Mouse (Mus musculus) forebrain, postnatal 0 days (tissue): ENCODE measurements at regions not wholly inside any gene's neighbourhood (a gene's known extent, or its start where the extent isn't known, plus 50 kb on each side); places are given as distances from the start of the nearest gene placed in this dataset.

Experiments
- ATAC-seq: fragments of 200-750 bp; cut with Nextera tagmentation; 2 replicates; pipeline ENCODE4 v1.8.0; 2017; ENCODE audit warnings: mild to moderate bottlenecking, moderate library complexity
- DNase-seq: peaks from one replicate; pipeline ENCODE4 v3.0.0-alpha.2; 2015
- H3K27ac ChIP-seq: fragments of 300-500 bp; sonication (generic); 2 replicates; pipeline ENCODE4 v1.5.1; 2014; ENCODE audit warnings: low read depth, mild to moderate bottlenecking, antibody characterized with exemption, low read length, moderate library complexity, mixed read lengths
- H3K27me3 ChIP-seq: fragments of 300-500 bp; sonication (generic); 2 replicates; pipeline ENCODE4 v1.6.1; 2014; ENCODE audit warnings: mild to moderate bottlenecking, low read length, mixed read lengths; ENCODE audit not compliant: insufficient read depth
- H3K36me3 ChIP-seq: fragments of 300-500 bp; sonication (generic); 2 replicates; pipeline ENCODE4 v1.6.1; 2014; ENCODE audit warnings: mild to moderate bottlenecking, moderate library complexity; ENCODE audit not compliant: insufficient read depth
- H3K4me1 ChIP-seq: fragments of 300-500 bp; sonication (generic); 2 replicates; pipeline ENCODE4 v1.6.1; 2014; ENCODE audit warnings: antibody characterized with exemption; ENCODE audit not compliant: insufficient read depth
- H3K4me2 ChIP-seq: fragments of 300-500 bp; sonication (generic); 2 replicates; pipeline ENCODE4 v1.6.1; 2014; ENCODE audit warnings: low read depth, mild to moderate bottlenecking, moderate library complexity
- H3K4me3 ChIP-seq: fragments of 300-500 bp; sonication (generic); 2 replicates; pipeline ENCODE4 v1.5.1; 2014; ENCODE audit warnings: low read depth, low read length, mixed read lengths
- H3K9ac ChIP-seq: fragments of 300-500 bp; sonication (generic); 2 replicates; pipeline ENCODE4 v1.6.1; 2014; ENCODE audit warnings: mild to moderate bottlenecking
- H3K9me3 ChIP-seq: fragments of 300-500 bp; sonication (generic); 2 replicates; pipeline ENCODE4 v1.6.1; 2016; ENCODE audit warnings: low read length
- CTCF ChIP-seq: sonication (generic); IDR thresholded peaks from 2 replicates; pipeline ENCODE4 v1.5.1; 2016; ENCODE audit warnings: antibody characterized with exemption, control low read depth, low read depth
- WGBS: fragments of 180-500 bp; shearing (Covaris S2); extraction: QIAGEN DNeasy Blood & Tissue Kit; methylation state at CpG from one replicate; pipeline ENCODE4 v1.1.7; 2014; 5-methylcytosine and 5-hydroxymethylcytosine counted together

DNA sequence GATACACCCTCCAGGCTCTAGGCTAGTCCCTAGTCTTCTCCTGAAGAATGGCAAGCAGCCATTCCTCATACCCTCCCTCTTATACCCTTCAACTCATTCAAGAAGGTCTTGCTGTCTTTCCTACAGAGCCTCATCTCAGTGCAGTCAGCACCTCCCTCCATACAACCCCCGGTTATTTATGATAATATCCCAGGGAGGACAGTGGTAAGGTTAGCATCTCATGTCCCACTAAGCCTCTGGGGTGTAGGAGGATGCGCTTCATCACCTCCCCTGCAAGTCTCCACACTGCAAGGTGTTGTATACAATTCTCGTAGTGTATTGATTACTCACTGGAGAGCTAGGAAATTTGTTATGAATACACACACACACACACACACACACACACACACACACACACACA is 80.2 kb upstream of the Shisa6 start:
- Histone ChIP-seq H3K4me1 (no peaks in the 10 kb centered on the region), H3K9ac (no peak overlapping the region), H3K27ac (no peak overlapping the region), H3K36me3 (no peaks in the 10 kb centered on the region), H3K9me3 (no peaks in the 10 kb centered on the region), H3K27me3 (no peaks in the 10 kb centered on the region), H3K4me2 (no peak overlapping the region), H3K4me3 (no peak overlapping the region)
- TF ChIP-seq CTCF: no peak
- ATAC-seq (no peak), DNase-seq (no peak)
- 94% methylated on average over 3 of the region's 3 CpGs for WGBS

DNA sequence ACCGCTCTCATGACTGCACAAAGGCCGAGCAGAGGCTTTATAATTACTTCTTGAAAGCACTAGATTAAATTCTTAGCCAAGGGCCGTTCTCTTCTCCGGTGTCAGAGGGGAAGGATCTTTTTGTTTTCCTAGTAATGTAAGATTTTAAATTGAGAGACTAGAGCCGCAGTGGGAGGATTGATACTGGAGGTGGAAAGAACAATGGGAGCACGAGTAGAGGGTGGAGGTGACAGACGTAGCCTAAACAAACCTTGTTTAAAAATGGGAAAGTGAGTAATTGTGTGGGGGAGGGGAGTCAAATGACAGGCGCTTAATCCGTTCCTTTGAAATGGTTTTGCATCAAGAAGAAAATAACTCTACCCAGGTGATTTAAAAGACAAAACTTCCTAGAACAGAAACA is 80.9 kb upstream of the Shisa6 start:
- no peaks in the 10 kb centered on the region for H3K36me3 ChIP-seq
- TF ChIP-seq CTCF: no peak

DNA sequence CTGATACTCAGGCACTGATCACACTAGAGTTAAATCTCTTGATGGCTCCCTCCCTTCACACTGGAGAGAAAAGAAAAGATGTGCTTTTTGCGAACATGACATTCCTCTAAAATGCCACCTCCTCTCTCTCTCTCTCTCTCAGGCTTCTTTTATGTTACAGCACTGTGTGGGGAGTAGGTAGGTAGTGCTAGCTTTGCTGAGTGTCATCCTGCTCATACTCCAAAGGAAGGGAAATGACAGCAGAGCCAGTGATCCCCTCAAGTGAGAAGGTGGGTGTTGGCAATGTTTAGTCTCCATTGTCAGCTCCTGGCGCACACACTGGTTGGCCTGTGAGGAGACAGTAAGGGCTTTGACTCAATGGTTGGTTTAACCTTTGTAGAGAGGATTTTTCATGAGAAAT is 84.0 kb upstream of the Shisa6 start:
- no peak overlapping the region for H3K27ac ChIP-seq
- no peak for TF ChIP-seq CTCF
- H3K4me2 ChIP-seq: no peak overlapping the region
- H3K9me3 ChIP-seq: no peaks in the 10 kb centered on the region
- H3K4me1 ChIP-seq: no peaks in the 10 kb centered on the region
- 85% methylated on average over 2 of the region's 2 CpGs for WGBS
- H3K36me3 ChIP-seq: no peaks in the 10 kb centered on the region
- ATAC-seq: no peak
- no peak overlapping the region for H3K9ac ChIP-seq
- no peak overlapping the region for H3K4me3 ChIP-seq
- no peak for DNase-seq
- no peaks in the 10 kb centered on the region for H3K27me3 ChIP-seq

More for the DNA sequence above, 80.9 kb upstream of the Shisa6 start:
- H3K4me2 ChIP-seq: no peak overlapping the region
- no peaks in the 10 kb centered on the region for H3K27me3 ChIP-seq
- H3K4me3 ChIP-seq: no peak overlapping the region
- DNase-seq: no peak
- H3K9ac ChIP-seq: no peak overlapping the region
- no peak for ATAC-seq
- no peak overlapping the region for H3K27ac ChIP-seq
- 20% methylated on average over 9 of the region's 9 CpGs for WGBS
- H3K4me1 ChIP-seq: no peaks in the 10 kb centered on the region
- H3K9me3 ChIP-seq: no peaks in the 10 kb centered on the region

DNA sequence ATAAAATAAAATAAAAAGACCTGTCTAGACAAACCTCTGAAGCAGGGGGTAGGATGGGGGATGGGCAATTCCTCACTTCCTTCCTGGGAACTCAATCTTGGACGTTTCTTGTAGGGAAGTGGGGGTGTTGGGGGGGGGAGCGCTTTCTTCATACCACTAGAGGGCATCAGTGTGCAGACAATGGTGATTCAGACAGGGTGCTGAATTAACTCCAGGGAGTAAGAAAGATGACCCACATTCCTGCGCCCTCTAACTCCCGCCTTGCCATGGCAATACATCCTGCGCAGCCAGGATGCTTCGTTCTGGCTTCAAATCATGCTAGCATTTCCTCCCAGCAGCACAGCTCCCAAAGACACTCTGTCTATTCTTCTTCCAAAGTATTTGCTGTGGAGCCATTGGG is 87.4 kb upstream of the Shisa6 start:
- Histone ChIP-seq H3K9ac (no peak overlapping the region), H3K27me3 (no peaks in the 10 kb centered on the region), H3K4me3 (no peak overlapping the region), H3K36me3 (no peaks in the 10 kb centered on the region), H3K4me1 (no peaks in the 10 kb centered on the region), H3K9me3 (no peaks in the 10 kb centered on the region), H3K4me2 (no peak overlapping the region), H3K27ac (no peak overlapping the region)
- DNase-seq (peak; percentile 37), ATAC-seq (no peak)
- TF ChIP-seq CTCF: peak; percentile 70
- WGBS: 21% methylated on average over 6 of the region's 6 CpGs

DNA sequence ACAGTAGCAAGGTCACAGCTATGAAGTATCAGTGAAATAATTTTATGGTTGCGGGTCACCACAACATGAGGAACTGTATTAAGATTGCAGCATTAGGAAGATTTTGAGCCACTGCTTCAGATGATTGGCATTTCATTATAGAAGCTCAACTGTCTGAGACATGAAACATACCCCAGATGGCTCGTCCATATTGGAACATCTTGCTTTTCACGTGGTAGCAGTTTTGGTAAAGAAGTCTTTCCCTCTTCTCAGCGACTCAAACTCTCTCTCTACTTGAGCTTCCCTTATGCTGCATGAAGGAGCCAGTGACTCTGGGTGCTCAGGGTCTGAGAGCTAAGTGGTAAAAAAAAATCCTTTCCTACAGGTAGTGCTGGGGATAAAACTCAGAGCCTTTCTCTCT is 99.7 kb upstream of the Shisa6 start:
- no peak overlapping the region for H3K4me3 ChIP-seq
- H3K9ac ChIP-seq: no peak overlapping the region
- TF ChIP-seq CTCF: no peak
- H3K27ac ChIP-seq: no peak overlapping the region
- H3K4me1 ChIP-seq: no peaks in the 10 kb centered on the region
- DNase-seq (peak; percentile 25), ATAC-seq (no peak)
- H3K36me3 ChIP-seq: no peaks in the 10 kb centered on the region
- H3K9me3 ChIP-seq: no peaks in the 10 kb centered on the region
- 73% methylated on average over 4 of the region's 4 CpGs for WGBS
- H3K27me3 ChIP-seq: no peaks in the 10 kb centered on the region
- H3K4me2 ChIP-seq: no peak overlapping the region

DNA sequence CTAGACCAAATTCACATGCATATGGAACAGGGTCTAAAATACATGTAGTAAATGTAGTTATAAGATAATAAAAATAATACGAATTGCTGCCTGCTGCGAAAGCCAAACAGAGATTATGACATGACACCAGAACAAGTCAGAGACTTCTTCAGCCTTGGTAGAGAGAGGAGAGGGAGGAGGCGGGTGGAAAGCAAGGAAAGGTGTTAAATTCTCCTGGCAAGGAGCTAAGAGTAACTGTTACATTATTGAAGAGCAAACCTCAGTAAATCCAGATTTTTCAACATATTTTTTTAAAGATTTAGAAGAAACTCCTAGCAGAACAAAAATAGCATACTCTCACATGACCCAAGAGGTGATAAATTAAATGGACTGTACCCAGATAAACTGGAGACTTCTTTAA is 131.0 kb upstream of the Shisa6 start:
- Histone ChIP-seq H3K27me3 (no peaks in the 10 kb centered on the region), H3K27ac (no peak overlapping the region), H3K4me2 (no peak overlapping the region), H3K4me3 (no peak overlapping the region), H3K4me1 (no peaks in the 10 kb centered on the region), H3K9me3 (no peaks in the 10 kb centered on the region), H3K9ac (no peak overlapping the region), H3K36me3 (no peaks in the 10 kb centered on the region)
- no peak for TF ChIP-seq CTCF
- DNase-seq (no peak), ATAC-seq (no peak)
- 88% methylated on average over 3 of the region's 3 CpGs for WGBS

DNA sequence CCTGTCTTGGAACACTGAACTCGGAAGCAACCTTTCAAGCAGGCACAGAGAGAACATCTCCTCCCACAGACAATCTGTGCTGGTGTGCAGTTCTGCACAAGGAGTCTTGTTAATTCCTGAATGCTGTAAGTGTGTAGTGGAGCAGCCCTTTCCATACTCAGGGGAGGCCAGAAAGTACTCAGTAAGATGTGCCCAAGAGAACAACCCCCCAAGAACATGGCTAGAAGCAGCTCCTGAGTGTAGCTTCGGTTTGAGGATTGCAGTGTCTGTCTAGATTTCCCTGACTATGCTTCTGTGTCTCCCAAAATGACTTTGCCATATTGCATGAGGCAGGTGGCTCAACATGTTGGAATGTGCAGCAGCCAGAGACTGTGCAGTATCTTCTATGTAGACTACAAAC is 148.8 kb upstream of the Shisa6 start:
- WGBS: 52% methylated on average over 2 of the region's 2 CpGs
- ATAC-seq (no peak), DNase-seq (peak; percentile 23)
- H3K27me3 ChIP-seq: no peaks in the 10 kb centered on the region
- no peaks in the 10 kb centered on the region for H3K4me1 ChIP-seq
- no peak overlapping the region for H3K4me2 ChIP-seq
- no peak overlapping the region for H3K27ac ChIP-seq
- H3K4me3 ChIP-seq: no peak overlapping the region
- TF ChIP-seq CTCF: no peak
- H3K9ac ChIP-seq: no peak overlapping the region
- no peaks in the 10 kb centered on the region for H3K36me3 ChIP-seq
- H3K9me3 ChIP-seq: no peaks in the 10 kb centered on the region

DNA sequence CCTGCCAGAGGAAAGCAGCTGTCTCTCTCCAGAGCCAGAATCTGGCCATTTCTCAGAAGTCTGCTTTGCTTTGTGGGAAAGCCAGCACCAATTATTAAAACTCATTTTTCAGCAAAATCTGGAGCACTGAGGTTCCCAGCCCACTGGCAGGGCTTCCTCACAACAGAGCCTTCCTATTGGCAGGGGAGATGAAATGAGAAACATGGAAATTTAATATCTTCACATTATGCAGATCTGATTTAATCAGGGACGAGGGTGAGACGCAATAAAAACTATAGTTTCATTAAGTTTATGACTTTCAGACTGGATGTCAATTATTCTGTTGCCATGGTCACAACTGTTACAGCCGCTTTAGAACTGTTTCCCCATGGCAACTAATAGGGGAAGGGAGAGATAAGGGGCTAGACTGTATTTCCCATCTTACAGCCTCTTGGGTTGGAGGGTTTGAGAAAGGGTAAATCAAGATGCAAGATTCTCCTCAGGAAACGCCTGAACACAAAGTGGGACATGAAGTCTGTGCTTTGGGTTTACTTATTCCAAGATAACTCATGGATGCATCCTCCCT is 154.4 kb upstream of the Shisa6 start:
- Histone ChIP-seq H3K27ac (no peak overlapping the region), H3K4me2 (no peak overlapping the region), H3K36me3 (no peaks in the 10 kb centered on the region), H3K9me3 (no peaks in the 10 kb centered on the region), H3K9ac (no peak overlapping the region), H3K27me3 (no peaks in the 10 kb centered on the region), H3K4me1 (no peaks in the 10 kb centered on the region), H3K4me3 (no peak overlapping the region)
- ATAC-seq (no peak), DNase-seq (no peak)
- WGBS: 63% methylated on average over 4 of the region's 4 CpGs
- no peak for TF ChIP-seq CTCF
